Mouse (Mus musculus) megakaryocyte, adult 5-6 weeks (primary cell): ENCODE measurements around the gene Adora2b. TPM values are rescaled to one million over a fixed set of nuclear protein-coding genes. Genes with fewer than 3 reads are reported as not detected.
"Not testable (repeated sequence)": the region's sequence is repeated elsewhere in the genome, so short reads cannot be mapped to it uniquely, and the experiment has no call there.

Source experiments
- ATAC-seq: 2 replicates; pipeline ENCODE4 v1.8.0; 2016; ENCODE audit warnings: mild to moderate bottlenecking, inconsistent platforms; ENCODE audit not compliant: poor library complexity, severe bottlenecking
- total RNA-seq, 2 experiments: library from RNA; stranded (forward) in 1 of 2; stranded (reverse) in 1 of 2; fragments of 153-499, 151-499 nt in 1 of 2; fragments of 221-1000, 200-1000 nt in 1 of 2; gene quantifications; 2 replicates each; pipeline versions ENCODE4 v1.2.3 to v1.2.4; 2015 to 2017

The Adora2b gene
- total RNA-seq, 2 experiments from 2014 or later, result 16.7 to 23.1 TPM

- no peak for ATAC-seq
Measured at GRCm38 (mm10) chr11:62259214-62259613, 10.4 kb downstream of the Adora2b start.

GRCm38 (mm10) chr11:62263599-62263998 lies 14.8 kb downstream of the Adora2b start:
- ATAC-seq, result no peak

GRCm38 (mm10) chr11:62264018-62264417 lies 15.2 kb downstream of the Adora2b start:
- no peak for ATAC-seq

GRCm38 (mm10) chr11:62265642-62266041 lies 16.9 kb downstream of the Adora2b start:
- ATAC-seq, result no peak

DNA sequence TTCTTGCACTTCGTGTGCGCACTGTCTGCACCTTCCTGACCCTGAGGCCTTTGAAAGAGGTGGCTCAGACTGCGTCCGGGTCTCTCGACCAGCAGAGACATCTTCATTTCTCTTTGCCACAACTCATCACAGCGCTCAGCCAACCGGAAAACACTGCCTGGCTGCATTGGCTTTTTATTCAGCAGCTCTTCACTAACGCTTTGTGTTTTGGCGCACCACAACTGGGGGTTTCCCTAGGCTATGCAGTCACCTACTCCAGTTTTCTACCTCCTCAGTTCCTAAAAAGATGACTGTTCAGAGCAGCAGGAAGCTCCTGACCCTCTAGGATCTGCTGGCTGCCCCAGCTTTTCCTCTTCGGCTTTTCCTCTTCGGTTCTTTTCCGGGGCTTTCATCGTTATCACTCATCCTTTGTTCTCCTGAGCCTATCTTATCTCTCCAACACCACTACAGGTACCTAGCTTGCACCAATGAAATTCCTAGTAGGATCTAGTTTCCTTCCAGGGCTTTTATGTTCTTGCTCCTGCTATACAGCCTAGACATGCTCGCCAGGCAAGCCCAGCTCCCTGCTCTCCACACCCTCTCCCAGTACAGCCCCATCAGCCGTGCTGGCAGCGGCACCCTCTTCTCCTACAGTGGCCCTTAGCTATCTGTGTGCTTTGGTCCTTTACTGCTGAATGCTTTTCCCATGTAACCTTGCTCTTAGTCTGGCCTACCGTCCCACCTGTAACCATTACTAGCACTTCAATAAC lies 17.9 kb downstream of the Adora2b start:
- no peak for ATAC-seq

- no peak for ATAC-seq
Measured at GRCm38 (mm10) chr11:62268381-62268780, 19.6 kb downstream of the Adora2b start.

DNA sequence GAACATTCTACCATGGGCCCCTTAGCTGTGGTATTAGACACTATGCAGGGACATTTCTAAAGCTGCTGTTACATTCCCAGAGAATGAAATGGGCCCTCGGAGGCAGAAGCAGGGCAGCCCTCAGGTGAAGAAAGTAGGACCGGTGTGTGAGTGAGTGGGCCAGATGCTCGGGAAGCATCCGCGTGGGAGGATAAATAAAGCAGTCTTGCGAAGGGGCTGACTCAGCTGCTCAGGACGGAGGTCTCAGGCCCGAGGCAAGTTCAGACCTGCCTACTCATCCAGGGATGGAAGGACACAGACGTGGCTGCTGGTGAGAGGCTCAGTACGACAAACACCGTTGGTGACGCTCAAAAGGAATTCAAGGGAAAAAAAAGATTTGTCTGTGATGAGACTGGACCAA lies 20.3 kb downstream of the Adora2b start:
- no peak for ATAC-seq

GRCm38 (mm10) chr11:62270851-62271250 lies 22.1 kb downstream of the Adora2b start:
- ATAC-seq, result no peak

GRCm38 (mm10) chr11:62277086-62277485 lies 28.3 kb downstream of the Adora2b start:
- ATAC-seq, result no peak

DNA sequence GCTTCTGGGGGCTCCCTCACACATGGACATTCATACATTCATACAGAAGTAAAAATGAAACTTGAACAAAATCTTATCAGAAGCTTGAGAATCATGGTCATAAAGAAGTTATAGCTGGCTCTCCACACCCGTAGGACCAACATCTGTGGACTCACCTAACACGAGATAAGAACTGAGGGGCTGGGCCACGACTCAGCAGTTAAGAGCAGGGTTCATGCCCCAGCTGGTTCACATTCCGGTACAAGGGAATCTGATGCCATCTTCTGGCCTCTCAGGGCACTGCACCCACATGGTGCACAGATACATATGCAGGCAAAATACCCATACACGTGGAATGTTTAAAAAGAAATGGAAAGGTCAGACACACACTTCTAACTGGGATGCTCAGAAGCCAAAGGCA lies 29.2 kb downstream of the Adora2b start:
- ATAC-seq, result peak; percentile 63

- peak; percentile 80 for ATAC-seq
Measured at GRCm38 (mm10) chr11:62280675-62281600, 32.2 kb downstream of the Adora2b start, which contains the start of the genes Zswim7 and Ttc19. Gene Zswim7, minus strand, starts transcription at chr11:62281375. Gene Ttc19, plus strand, starts transcription at chr11:62281473.

DNA sequence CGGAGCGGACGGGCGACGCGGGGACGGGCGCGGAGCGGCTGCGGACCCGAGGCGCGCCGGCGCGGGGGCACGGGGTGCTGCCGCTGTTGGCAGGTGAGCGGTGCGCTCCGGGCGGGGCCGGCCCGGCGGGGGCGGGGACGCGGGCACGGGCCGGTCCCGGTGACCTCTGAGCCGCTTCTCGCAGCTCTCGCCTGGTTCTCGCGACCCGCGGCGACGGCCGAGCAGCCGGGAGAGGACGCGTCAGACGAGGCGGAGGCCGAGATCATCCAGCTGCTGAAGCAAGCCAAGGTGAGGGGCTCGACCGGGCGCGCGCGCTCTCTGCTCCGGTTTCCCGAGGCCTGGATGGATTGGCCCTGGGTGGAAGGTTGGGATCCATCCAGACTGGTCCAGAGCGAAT lies 32.8 kb downstream of the Adora2b start:
- ATAC-seq, result peak; percentile 17

- not testable (repeated sequence) for ATAC-seq
Measured at GRCm38 (mm10) chr11:62284020-62284419, 35.2 kb downstream of the Adora2b start.

DNA sequence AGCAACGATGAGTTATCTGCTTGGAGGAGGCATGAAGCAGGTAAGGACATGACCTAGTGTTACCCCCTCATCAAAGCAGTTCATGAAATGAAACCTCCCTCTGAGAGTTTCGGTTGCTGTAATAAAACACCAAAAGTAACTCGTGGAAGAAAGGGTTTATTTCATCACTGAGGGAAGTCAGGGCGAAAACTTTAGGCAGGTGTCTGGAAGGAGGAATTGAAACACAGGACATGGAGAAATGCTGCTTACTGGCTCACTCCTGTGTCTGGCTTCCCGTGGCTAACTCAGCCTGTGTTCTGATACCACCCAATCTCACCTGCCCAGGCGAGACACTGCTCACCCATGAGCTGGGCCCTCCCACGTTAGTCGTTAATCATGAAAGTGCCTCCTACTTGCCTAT lies 36.2 kb downstream of the Adora2b start:
- ATAC-seq, result no peak

GRCm38 (mm10) chr11:62287700-62288099 lies 38.9 kb downstream of the Adora2b start:
- no peak for ATAC-seq

DNA sequence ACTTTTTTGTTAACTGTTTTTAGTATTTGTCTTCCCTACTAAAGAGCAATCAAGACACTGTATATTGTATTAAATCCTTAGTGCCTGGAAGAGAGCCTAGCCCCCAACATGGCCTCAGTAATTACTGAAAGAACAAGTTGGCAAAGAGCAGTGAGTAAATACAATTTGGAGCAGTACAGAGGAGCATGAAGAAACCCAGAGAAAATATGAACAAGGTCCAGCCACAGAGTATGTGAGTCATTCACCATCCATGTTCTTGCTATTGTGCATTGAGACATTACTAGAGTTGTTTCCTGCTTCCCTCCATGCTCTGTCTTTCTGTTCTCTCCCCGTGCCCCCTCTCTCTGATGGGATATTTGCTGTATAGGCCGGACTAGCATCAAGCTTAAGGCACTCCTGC lies 45.3 kb downstream of the Adora2b start:
- no peak for ATAC-seq

- ATAC-seq, result no peak
Measured at GRCm38 (mm10) chr11:62298883-62299282, 50.1 kb downstream of the Adora2b start.

DNA sequence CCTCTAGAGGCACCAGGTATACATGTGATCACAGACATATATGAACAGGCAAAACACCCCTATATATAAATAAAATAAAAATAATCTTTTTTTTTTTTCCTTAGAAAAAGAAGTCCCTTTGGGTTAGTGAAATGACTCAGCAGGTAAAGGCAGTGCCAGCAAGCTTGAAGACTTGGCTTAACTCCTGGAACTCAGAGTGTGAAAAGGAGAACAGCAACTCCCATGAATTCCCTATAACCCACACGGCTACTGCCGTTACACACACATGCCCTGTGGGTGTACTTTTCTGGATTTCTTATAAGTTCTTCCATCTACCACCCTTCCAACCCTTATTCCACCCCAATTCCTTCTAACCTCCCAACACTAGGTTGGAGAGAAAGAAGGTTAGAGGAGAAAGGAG lies 57.1 kb downstream of the Adora2b start:
- no peak for ATAC-seq

- no peak for ATAC-seq
Measured at GRCm38 (mm10) chr11:62309296-62309695, 60.5 kb downstream of the Adora2b start.

GRCm38 (mm10) chr11:62314984-62315383 lies 66.2 kb downstream of the Adora2b start:
- no peak for ATAC-seq
